Mouse (Mus musculus): ENCODE data around the gene Sema7a. TPM values are rescaled to one million over a fixed set of nuclear protein-coding genes. Genes with fewer than 3 reads are reported as not detected.

The Sema7a gene
- total and polyA plus RNA-seq, 3 experiments = 0.03 TPM; not detected in 2

GRCm38 (mm10) chr9:57922381-57922780, 17.5 kb upstream of the Sema7a start:
- H3K4me1 ChIP-seq (ENCODE audit: control insufficient read depth in 1 of 2, insufficient read depth in 2 of 2, low read length in 2 of 2) = no peaks in the 10 kb centered on the region
- H3K4me3 ChIP-seq (ENCODE audit: control insufficient read depth in 1 of 2, insufficient read depth in 1 of 2, low read depth in 2 of 2, low read length in 2 of 2) = no peak overlapping the region
- peaks cover 0 to 3% of the 10 kb centered on the region in 2 experiments; a peak in 1 of 4 replicates for H3K36me3 ChIP-seq (ENCODE audit: control insufficient read depth in 1 of 2, insufficient read depth in 2 of 2, low read length in 2 of 2)
- TF ChIP-seq MAX (IDR thresholded peaks at IDR 0.05; ENCODE audit: low read length) = no peak
- no peak for TF ChIP-seq ZNF384 (IDR thresholded peaks at IDR 0.05; ENCODE audit: low read depth, low read length)
- no peak for TF ChIP-seq MEF2A (IDR thresholded peaks at IDR 0.05; ENCODE audit: extremely low read depth, insufficient replicate concordance, low read depth, low read length, poor library complexity, severe bottlenecking)
- no peak for TF ChIP-seq GABPA (IDR thresholded peaks at IDR 0.05; ENCODE audit: low read depth, low read length)
- no peak for DNase-seq (ENCODE audit: low read depth, low spot score)
- H3K9me3 ChIP-seq (replicated peaks; ENCODE audit: insufficient read depth, low read length) = no peaks in the 10 kb centered on the region
- no peak overlapping the region for H3K27ac ChIP-seq (ENCODE audit: control insufficient read depth, low read depth, low read length)
- H3K9ac ChIP-seq (ENCODE audit: control insufficient read depth, low read depth, low read length, poor library complexity, severe bottlenecking) = no peak overlapping the region
- no peaks in the 10 kb centered on the region for H3K27me3 ChIP-seq (ENCODE audit: control insufficient read depth in 1 of 2, insufficient read depth in 2 of 2, low read length in 2 of 2)
- no peaks in the 10 kb centered on the region for H3K79me2 ChIP-seq (ENCODE audit: control insufficient read depth, insufficient read depth, low read length, poor library complexity)

- Histone ChIP-seq H3K27me3 (ENCODE audit: control insufficient read depth in 1 of 2, insufficient read depth in 2 of 2, low read length in 2 of 2) (no peaks in the 10 kb centered on the region), H3K9ac (ENCODE audit: control insufficient read depth, low read depth, low read length, poor library complexity, severe bottlenecking) (no peak overlapping the region), H3K36me3 (ENCODE audit: control insufficient read depth in 1 of 2, insufficient read depth in 2 of 2, low read length in 2 of 2) (peaks cover 0 to 3% of the 10 kb centered on the region in 2 experiments; a peak in 1 of 4 replicates), H3K4me3 (ENCODE audit: control insufficient read depth in 1 of 2, insufficient read depth in 1 of 2, low read depth in 2 of 2, low read length in 2 of 2) (no peak overlapping the region), H3K27ac (ENCODE audit: control insufficient read depth, low read depth, low read length) (no peak overlapping the region), H3K79me2 (ENCODE audit: control insufficient read depth, insufficient read depth, low read length, poor library complexity) (no peaks in the 10 kb centered on the region), H3K9me3 (replicated peaks; ENCODE audit: insufficient read depth, low read length) (no peaks in the 10 kb centered on the region), H3K4me1 (ENCODE audit: control insufficient read depth in 1 of 2, insufficient read depth in 2 of 2, low read length in 2 of 2) (no peaks in the 10 kb centered on the region)
- no peak for DNase-seq (ENCODE audit: low read depth, low spot score)
- TF ChIP-seq UBTF (IDR thresholded peaks at IDR 0.05; ENCODE audit: borderline replicate concordance, insufficient read depth, low read depth, low read length) (no peak), CTCF (IDR thresholded peaks at IDR 0.05 in 2 of 3, conservative IDR thresholded peaks at IDR 0.05 in 1 of 3; ENCODE audit: control insufficient read depth in 1 of 3, insufficient read depth in 1 of 3, low read depth in 2 of 3, low read length in 3 of 3, poor library complexity in 1 of 3, severe bottlenecking in 1 of 3) (no peak), MAX (IDR thresholded peaks at IDR 0.05; ENCODE audit: low read length) (no peak), RCOR1 (IDR thresholded peaks at IDR 0.05; ENCODE audit: low read depth, low read length) (no peak), SMC3 (IDR thresholded peaks at IDR 0.05; ENCODE audit: low read depth, low read length) (no peak), TCF12 (IDR thresholded peaks at IDR 0.05; ENCODE audit: low read depth, low read length) (no peak), ELF1 (IDR thresholded peaks at IDR 0.05; ENCODE audit: low read depth, low read length) (no peak), GABPA (IDR thresholded peaks at IDR 0.05; ENCODE audit: low read depth, low read length) (no peak), POLR2A (IDR thresholded peaks at IDR 0.05; ENCODE audit: control insufficient read depth in 1 of 2, insufficient read depth in 1 of 2, low read depth in 1 of 2, low read length in 2 of 2, poor library complexity in 1 of 2) (no peak), MEF2A (IDR thresholded peaks at IDR 0.05; ENCODE audit: extremely low read depth, insufficient replicate concordance, low read depth, low read length, poor library complexity, severe bottlenecking) (no peak), MAFK (IDR thresholded peaks at IDR 0.05; ENCODE audit: borderline replicate concordance, low read depth, low read length) (no peak), TBP (IDR thresholded peaks at IDR 0.05; ENCODE audit: low read depth, low read length) (no peak), MYB (IDR thresholded peaks at IDR 0.05; ENCODE audit: low read depth, low read length) (no peak), USF2 (IDR thresholded peaks at IDR 0.05; ENCODE audit: borderline replicate concordance in 1 of 2, insufficient read depth in 1 of 2, low read depth in 1 of 2, low read length in 2 of 2) (no peak), ZNF384 (IDR thresholded peaks at IDR 0.05; ENCODE audit: low read depth, low read length) (no peak)
Observed at GRCm38 (mm10) chr9:57923046-57923445, 16.9 kb upstream of the Sema7a start.

Measured in MEL (cell line).